Mouse (Mus musculus) monocyte, adult 5-6 weeks (primary cell): ENCODE data around the gene B4galnt4. TPM values are rescaled to one million over a fixed set of nuclear protein-coding genes. Genes with fewer than 3 reads are reported as not detected.

Experiments used
- ATAC-seq: fragments of 153-309, 156-312 bp; replicated peaks from 2 replicates; pipeline ENCODE4 v1.8.0; 2017; ENCODE audit warnings: mild to moderate bottlenecking; ENCODE audit not compliant: low TSS enrichment, insufficient number of reproducible peaks, severe bottlenecking, poor library complexity, low FRiP score
- total RNA-seq: library from RNA; stranded (forward); fragments of 200-1000, 200-491, 200-594 nt; gene quantifications from 3 replicates; pipeline ENCODE4 v1.2.3, GENCODE M21; 2017

The B4galnt4 gene
- total RNA-seq, 1 experiment from 2014 or later: 0.10 TPM

DNA sequence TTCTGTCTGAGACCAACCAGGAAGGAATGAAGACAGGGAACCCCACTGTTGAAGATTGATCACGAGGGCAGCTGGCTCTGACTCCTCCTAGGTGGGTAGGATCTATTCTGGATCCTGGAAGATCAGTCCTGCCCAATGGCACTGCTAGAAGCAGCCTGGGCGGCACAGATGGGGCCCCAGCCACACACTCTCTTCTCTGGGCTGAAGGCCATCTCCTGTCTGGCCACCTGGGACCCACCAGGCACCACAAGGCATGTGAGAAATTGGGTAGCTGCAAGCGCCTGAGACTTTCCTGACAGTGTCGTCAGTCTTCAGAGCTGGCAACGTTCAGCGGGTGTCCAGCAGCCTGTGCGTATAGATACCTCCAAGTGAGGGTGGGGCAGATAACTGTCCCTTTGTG, 1.6 kb downstream of the B4galnt4 start:
- ATAC-seq: no peak

DNA sequence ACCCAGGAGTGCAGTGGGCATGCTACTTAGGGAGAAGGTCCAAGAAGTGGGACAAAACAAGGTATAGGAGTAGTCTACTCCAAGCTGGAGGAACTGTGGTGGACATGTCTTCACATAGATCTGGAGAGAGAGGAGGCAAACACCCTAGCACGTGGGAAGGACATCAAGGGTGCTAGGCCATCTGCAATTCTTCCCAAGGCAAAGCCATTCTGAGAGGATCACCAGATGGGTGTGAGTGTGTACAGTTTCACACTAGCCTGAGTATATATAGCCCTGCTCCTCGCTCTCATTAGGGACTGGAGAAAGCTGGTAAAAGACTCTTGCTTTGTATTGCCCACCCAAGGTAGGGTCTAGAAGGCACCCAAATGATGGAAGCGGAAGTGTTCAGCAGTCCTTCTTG, 2.4 kb downstream of the B4galnt4 start:
- ATAC-seq: no peak

DNA sequence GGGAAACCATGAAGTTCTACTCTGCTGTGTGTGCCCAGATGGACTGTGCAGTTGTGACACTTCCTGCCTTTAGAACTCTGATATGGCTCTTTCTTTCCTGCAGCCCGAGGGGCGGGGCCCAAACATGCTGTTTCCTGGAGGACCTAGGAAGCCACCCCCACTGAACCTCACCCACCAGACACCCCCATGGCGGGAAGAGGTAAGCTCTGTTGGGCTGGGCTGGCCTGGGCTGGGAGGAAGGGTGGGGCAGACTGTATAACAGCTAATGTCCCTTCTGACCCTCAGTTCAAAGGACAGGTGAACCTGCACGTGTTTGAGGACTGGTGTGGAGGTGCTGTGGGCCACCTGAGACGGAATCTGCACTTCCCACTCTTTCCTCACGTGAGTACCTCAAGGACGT, 3.3 kb downstream of the B4galnt4 start:
- no peak for ATAC-seq

DNA sequence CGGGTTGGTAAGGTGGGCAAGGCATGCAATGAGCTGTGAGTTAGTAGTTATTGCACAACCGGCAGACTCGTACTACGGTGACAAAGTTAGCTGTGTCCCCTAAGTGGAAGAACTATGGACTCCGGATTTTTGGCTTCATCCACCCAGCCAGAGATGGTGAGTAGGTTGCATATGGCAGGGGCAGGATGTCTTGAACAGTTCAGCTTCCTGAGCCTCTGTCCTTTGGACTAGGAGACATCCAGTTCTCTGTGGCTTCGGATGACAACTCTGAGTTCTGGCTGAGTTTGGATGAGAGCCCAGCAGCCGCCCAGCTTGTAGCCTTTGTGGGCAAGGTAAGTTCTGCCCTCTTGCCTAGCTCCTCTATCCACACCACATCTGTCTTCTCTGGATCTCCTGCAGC, 3.7 kb downstream of the B4galnt4 start:
- no peak for ATAC-seq

DNA sequence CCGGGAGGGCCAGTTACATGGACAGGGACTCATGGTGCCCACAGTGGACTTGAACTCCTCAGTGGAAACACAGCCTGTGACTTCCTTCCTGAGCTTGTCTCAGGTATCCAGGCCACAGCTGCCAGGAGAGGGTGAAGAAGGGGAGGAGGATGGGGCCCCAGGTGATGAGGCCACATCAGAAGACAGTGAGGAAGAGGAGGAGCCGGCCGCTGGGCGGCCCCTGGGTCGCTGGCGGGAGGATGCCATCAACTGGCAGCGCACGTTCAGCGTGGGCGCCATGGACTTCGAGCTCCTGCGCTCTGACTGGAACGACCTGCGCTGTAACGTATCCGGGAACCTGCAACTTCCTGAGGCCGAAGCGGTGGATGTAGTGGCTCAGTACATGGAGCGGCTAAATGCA, 7.4 kb downstream of the B4galnt4 start:
- no peak for ATAC-seq

DNA sequence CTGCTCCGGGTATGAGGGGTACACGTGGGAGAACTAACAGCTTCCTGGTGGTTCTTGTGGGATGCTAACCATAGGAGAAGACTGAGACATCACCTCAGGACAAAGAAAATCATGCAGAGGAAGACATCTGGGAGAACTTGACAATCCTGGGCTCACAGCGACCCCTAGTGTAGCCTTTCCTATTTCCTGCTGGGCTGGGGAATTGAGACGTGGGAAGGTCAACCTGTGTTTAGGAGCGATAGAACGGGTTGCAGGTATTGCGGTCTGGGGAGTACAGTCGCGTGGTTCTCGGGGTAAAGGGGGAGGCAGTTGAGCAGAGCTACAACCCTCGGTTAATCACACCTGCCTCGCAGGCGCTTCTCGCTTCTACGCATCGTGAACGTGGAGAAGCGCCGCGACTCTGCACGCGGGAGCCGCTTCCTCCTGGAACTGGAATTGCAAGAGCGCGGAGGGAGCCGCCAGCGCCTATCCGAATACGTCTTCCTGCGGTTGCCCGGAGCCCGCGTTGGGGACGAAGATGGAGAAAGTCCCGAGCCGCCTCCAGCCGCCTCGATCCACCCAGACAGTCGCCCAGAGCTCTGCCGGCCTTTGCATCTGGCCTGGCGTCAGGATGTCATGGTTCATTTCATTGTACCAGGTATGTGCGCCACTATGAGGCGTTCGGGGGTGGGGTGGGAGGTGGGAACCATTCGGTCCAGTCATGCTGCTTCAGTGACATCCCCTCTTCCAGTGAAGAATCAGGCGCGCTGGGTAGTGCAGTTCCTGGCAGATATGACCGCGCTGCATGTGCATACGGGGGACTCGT, 9.4 kb downstream of the B4galnt4 start:
- ATAC-seq: peak; percentile 51; the same call in 1 of the 2 replicates

DNA sequence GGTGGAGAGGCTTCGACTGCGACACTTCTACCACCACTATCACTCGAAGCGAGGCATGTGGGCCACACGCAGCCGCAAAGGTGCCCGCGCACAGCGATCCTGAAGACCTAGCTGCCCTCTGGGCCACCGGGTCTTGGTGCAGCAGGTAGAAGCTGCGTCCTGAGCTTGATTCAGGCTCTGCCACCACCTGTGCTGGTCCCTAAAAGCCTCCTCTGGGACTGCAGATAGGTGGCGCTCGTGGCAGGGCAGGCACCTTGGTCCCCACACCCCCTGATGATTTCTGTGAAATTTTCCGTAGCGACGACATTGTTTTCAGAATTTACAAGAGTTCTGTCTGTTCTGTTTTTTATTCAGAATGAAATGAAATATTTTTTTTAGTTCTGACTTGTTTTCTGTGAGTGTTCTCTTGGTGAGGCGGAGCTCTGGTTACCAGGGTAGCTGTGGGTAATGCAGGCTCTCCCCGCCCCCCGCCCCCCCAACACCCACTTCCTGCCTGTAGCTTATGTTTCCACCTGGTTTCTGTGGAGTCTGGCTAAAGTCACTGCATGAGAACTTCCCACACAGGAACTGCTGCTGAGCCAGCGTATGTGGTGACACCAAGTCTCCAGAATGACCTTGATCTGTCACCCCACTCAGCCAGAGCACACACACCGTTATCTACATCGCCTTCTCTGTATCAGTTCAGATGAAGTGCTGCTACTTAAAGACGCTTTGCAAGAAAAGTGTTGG, 11.3 kb downstream of the B4galnt4 start:
- ATAC-seq: 0 out of 2 replicates have a peak, but pooled peaks have one; percentile 34

DNA sequence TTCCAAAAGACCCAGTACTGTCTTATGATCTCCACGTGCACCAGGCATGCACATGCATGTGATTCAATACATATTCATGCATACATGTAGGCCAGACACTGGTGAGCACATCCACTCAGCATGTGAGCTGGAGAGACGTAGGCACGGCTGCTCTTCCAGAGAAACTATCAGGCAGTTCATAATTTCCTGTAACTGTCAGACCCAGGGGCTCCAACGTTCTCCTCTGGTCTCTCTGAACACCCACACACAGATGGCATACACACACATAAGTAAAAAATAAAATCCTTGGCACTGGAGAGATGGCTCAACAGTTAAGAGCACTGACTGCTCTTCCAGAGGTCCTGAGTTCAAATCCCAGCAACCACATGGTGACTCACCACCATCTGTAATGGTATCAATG, 12.9 kb downstream of the B4galnt4 start:
- ATAC-seq: no peak

DNA sequence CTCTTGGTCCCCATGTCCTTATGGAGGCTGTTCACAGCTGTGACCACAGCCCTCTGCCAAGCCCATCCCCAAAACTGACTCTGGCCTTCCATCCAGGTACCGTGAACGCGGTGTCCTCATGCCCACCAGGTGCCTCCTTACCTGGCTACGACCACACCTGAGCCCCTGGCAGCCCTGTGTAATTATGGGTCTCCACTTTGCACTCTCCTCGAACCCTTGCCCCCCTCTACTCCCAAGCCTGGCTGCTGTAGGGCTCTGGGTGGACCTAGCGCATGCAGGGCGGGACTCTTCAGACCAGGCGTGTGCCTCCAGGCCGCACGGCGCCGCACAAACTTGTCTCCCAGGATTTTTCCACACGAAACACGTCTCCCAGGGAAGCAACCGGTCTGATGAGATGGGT, 16.9 kb downstream of the B4galnt4 start, which contains the start of gene Pkp3:
Pkp3 (plus strand) TSS at position 378 of the 400 bp plus-strand sequence.
- no peak for ATAC-seq

DNA sequence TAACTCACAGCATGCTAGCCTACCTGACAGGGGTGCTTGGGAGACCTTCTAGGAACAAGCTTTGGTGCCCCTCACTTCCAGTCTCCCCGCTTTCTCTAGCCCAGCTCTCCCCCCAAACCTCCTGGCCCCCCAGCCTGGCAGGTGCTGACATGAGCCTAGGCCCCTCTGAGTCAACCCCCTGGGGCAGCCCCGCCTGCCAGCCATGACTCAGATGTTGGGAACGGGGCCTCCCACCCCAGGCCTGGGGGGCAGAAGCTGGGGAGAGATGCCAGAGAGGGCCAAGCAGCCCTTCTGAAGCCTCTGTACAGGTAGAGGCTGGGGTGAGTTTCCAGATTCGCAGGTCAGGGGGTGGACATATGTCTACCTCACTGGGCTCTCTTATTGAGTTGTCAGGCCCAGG, 18.0 kb downstream of the B4galnt4 start:
- ATAC-seq: no peak

DNA sequence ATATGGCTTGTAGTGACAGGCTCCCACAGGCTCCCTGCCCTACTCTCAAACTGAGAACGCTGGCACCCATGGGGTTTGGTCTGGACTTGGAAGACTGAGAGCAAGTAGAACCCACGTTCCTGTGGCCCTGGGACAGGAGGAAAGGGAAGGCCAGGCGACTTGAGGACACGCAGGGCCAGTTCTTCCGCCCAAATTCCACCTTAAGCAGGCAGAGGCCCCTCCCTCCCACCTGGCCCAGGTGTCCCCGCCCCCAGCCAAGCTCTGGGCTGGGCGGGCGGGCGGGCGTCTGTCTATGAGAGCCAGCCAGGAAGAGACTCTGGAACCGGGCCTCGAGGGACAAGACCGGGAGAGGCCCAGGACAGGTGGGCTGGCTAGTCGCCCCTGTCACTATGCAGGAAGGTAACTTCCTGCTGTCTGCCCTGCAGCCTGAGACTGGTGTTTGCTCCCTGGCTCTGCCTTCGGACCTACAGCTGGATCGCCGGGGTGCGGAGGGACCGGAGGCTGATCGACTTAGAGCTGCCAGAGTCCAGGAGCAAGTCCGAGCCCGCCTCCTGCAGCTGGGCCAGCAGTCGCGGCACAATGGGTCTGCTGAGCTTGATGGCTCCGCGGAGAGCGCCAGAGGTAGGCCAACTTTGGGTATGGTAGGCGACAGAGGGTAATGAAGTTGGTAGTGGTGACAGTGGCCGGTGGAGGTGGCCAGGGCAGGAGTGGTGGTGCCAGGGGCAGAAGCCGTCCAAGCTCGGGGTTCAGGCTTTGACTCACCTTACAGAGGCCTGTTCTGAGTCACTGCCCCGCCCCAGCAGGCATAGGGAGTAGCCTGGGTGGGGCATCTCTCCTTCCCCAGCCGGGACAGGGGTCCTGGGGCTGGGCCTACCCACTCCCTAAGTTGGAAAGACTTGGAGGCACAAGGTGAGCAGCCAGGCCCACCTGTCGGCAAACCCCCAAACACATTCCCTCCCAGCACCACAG, 18.9 kb downstream of the B4galnt4 start:
- ATAC-seq: no peak

DNA sequence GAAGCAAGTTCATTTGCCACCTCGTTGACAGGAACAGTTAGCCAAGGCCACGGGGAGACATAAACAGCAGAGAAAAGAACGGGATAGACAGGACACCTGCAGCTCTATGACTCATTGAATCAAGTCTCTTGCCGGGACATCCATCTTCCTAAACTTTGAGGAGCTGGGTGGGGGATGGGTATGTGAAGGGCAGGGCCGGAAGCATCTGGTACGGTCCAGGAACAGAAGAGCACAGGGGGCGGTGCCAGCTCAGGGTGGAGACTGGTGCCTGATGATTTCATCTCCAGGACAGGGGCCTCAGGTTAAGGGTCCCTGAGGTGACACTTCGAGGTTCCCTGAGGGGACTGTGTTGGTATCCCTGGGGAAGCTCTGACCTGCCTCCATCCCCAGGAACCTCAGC, 27.0 kb downstream of the B4galnt4 start:
- ATAC-seq: no peak; the same call in 1 of the 2 replicates

DNA sequence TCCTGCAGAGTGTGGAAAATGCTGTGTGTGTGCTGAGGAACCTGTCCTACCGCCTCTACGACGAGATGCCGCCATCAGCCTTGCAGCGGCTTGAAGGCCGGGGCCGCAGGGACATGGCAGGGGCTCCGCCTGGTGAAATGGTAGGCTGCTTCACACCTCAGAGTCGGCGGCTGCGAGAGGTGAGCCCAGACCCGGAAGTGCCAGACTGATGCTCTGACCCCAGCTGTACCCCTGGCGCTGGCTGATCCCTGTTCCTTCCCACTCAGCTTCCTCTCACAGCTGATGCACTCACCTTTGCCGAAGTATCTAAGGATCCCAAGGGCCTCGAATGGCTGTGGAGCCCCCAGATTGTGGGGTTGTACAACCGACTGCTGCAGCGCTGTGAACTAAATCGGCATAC, 27.6 kb downstream of the B4galnt4 start:
- 0 out of 2 replicates have a peak, but pooled peaks have one; percentile 40 for ATAC-seq

DNA sequence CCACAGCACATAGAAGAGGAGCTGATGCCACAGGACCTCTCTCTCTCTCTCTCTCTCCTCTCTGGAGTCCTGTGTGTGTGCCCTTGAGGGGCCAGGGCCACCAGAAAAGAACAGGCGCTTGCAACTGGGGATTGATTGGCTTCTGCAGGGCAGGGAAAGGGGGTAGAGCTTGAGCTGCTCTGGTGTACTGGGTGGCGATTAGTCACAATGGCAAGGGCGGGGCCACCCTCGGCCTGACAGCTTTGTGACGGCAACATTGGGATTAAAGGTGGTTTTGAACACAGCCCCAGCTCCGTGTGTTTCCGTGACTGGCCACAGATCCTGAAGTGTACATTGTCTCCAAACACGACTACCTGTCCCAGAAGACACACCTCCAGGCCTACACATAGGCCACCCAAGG, 29.3 kb downstream of the B4galnt4 start:
- no peak for ATAC-seq

DNA sequence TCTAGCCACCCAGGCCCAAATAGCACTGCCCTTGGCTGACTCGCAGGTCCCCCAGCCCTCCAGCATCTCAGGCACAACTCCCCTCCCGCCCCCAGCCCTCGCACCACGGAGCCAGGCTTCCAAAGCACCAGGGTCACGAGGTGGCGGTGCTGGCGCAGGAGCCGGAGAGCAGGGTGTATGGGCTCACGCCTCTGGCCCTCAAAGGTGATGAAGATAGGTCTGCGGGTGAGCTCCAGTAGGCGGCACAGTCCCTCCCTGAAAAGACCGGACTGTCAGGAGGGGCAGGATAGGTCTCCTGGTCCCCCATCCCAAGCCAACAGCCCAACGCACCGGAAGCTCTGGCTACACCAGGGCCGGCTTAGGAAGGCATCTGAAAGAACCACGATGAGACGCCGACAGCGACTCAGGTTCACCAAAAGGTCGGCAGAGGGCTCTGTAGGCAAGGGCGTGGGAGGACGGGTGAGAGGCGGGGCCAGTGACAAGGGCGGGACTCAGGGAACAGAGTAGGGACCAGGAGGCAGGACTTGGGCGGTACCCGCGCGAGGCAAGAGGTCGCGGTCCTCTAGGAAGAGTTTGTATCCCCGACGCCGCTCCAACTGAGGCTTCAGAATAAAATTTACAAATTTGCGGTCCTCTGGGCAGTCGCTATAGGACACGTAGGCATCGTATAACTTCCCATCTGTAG, 31.3 kb downstream of the B4galnt4 start:
- peak; percentile 65 for ATAC-seq

DNA sequence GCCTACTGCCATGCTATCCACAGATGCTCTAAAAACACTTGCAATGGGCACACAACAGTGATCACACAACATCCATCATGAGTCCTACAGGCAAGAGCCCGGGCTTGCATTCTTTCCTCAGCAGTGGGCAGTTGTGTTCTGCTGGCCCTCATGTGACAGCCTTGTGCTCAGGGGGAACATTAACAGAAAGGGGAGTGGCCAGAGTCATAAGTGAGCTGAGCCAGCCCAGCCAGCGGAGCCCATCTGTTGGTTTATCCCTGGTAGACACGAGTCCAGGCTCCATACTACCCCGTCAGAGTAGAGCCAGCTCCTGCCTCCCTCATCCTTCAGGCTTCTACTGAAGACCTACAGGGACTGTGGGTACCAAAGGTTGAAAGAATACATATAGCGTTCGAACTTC, 33.0 kb downstream of the B4galnt4 start:
- ATAC-seq: no peak

DNA sequence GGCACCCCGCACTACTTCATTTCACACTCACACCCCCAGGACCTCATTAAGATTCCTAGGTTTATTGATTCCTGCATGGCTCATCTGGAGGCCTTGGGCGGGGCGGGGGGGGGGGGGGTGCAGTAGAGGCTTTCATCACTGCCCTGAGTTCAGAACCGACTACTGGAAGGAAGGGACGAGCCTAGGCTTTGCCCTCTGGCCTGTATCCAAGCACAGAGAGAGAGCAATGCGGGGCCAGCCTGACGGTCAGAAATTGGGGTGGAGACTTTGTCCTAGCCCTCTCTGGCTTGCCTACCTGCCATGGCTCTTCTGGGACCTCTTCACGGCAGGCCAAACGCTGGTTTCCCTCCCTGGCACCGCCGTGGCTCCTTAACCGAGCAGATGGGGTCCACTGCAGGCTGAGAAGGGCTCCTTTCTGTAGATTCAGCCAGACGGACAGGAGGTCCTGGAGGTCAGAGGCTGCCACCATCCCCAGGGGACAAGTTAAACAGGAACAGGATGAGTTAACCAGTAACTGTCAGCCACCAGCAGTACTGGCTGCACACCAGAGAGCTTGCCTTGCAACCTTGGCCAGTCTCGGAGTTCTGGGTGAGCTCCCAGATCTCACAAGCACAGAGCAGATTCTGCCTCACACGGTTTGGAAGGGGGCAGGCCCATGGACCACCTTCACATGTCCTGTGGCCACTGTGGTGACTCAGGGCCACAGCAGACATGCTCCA, 33.7 kb downstream of the B4galnt4 start:
- no peak for ATAC-seq

DNA sequence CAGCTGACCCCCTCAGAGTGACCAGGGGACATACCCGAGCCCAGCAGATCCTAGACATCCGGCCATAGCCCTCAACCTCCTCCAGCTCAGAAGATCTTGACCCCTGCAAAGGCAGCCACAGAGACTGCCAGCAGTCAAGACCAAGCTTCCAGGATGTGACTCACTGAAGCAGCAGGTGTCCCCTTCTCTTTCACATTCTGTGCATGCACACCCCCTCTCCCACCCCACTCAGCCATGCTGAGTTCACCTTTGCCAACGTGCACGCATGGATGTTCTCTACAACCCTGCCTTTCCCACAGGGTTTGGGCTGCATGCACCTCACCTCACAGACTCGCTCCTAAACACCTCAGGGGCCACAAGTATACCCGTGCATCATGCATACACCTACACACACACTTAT, 35.1 kb downstream of the B4galnt4 start:
- ATAC-seq: no peak
